Comparison of ENCODE assay signal across 17 mouse cellular contexts in genomic region chr10:68388138-68388537, GRCm38 (mm10).
"Had no signal": no experiment of that assay in that cellular context is flagged by ENCODE, and none has a peak within 500 bp of the region (broad histone marks: within the 10 kb centered on the region; RNA-seq: fewer than 3 reads in every experiment).

No protein-coding gene starts in this region.

- DNase-seq: kidney, adult 11 months; kidney, adult 8-10 months; kidney, postnatal 10 days; kidney, postnatal 36 days; liver; liver, embryonic 13.5 days; lung, adult 2 months; lung, postnatal 14 days; lung, postnatal 4 days; midbrain, embryonic 14.5 days; right cerebral cortex, postnatal 4 days; thymus, adult 18-20 months; thymus, postnatal 36 days had no signal

- H3K36me3 ChIP-seq: kidney, embryonic 15.5 days; limb, embryonic 10.5 days; limb, embryonic 13.5 days; liver, embryonic 13.5 days had no signal

- H3K27ac ChIP-seq: kidney, embryonic 15.5 days; limb, embryonic 10.5 days; limb, embryonic 13.5 days; liver, embryonic 13.5 days had no signal

- H3K27me3 ChIP-seq: kidney, embryonic 15.5 days; limb, embryonic 13.5 days; liver, embryonic 13.5 days had no signal

- H3K4me3 ChIP-seq: kidney, embryonic 15.5 days; limb, embryonic 10.5 days; limb, embryonic 13.5 days; liver, embryonic 13.5 days had no signal

- H3K9ac ChIP-seq: kidney, embryonic 15.5 days; limb, embryonic 13.5 days; liver, embryonic 13.5 days had no signal

- H3K4me1 ChIP-seq: kidney, embryonic 15.5 days; limb, embryonic 10.5 days; limb, embryonic 13.5 days; liver, embryonic 13.5 days had no signal

- H3K9me3 ChIP-seq: kidney, embryonic 15.5 days; limb, embryonic 10.5 days; limb, embryonic 13.5 days; liver, embryonic 13.5 days had no signal

- H3K4me2 ChIP-seq: kidney, embryonic 15.5 days; limb, embryonic 13.5 days; liver, embryonic 13.5 days; midbrain, embryonic 11.5 days had no signal
